Mouse (Mus musculus) midbrain, postnatal 0 days (tissue): ENCODE results near the gene Ikbip. TPM values are rescaled to one million over a fixed set of nuclear protein-coding genes. Genes with fewer than 3 reads are reported as not detected.

Experiments
- ATAC-seq: fragments of 200-750 bp; cut with Nextera tagmentation; 2 replicates; pipeline ENCODE4 v1.8.0; 2017; ENCODE audit warnings: moderate number of reproducible peaks, mild to moderate bottlenecking, moderate TSS enrichment, moderate library complexity; ENCODE audit not compliant: low FRiP score
- DNase-seq: peaks from one replicate; pipeline ENCODE4 v3.0.0-alpha.2; 2015; ENCODE audit warnings: low spot score
- H3K27ac ChIP-seq: fragments of 300-500 bp; sonication (generic); 2 replicates; pipeline ENCODE4 v1.5.1; 2014; ENCODE audit warnings: low read depth, mild to moderate bottlenecking, low read length, mixed read lengths
- H3K27me3 ChIP-seq: fragments of 300-500 bp; sonication (generic); 2 replicates; pipeline ENCODE4 v1.6.1; 2014; ENCODE audit warnings: low read length, control low read depth, mixed read lengths; ENCODE audit not compliant: insufficient read depth
- H3K36me3 ChIP-seq: fragments of 300-500 bp; sonication (generic); 2 replicates; pipeline ENCODE4 v1.6.1; 2014; ENCODE audit warnings: low read length, control low read depth, mixed read lengths; ENCODE audit not compliant: insufficient read depth
- H3K4me1 ChIP-seq: fragments of 300-500 bp; sonication (generic); 2 replicates; pipeline ENCODE4 v1.6.1; 2014; ENCODE audit warnings: mild to moderate bottlenecking, control low read depth, antibody characterized with exemption, low read length, mixed read lengths; ENCODE audit not compliant: insufficient read depth
- H3K4me2 ChIP-seq: fragments of 300-500 bp; sonication (generic); 2 replicates; pipeline ENCODE4 v1.6.1; 2014; ENCODE audit warnings: low read depth, mild to moderate bottlenecking, low read length, mixed read lengths; ENCODE audit not compliant: poor library complexity, severe bottlenecking
- H3K4me3 ChIP-seq: fragments of 300-500 bp; sonication (generic); 2 replicates; pipeline ENCODE4 v1.5.1; 2014; ENCODE audit warnings: low read depth, mild to moderate bottlenecking, low read length, moderate library complexity
- H3K9ac ChIP-seq: fragments of 300-500 bp; sonication (generic); replicated peaks from 2 replicates; pipeline ENCODE4 v1.6.1; 2014; ENCODE audit warnings: mild to moderate bottlenecking, low read length, moderate library complexity, mixed read lengths; ENCODE audit not compliant: poor library complexity, severe bottlenecking
- H3K9me3 ChIP-seq: fragments of 300-500 bp; sonication (generic); 2 replicates; pipeline ENCODE4 v1.6.1; 2016; ENCODE audit warnings: low read length, control low read depth
- CTCF ChIP-seq: IDR thresholded peaks from 2 replicates; pipeline ENCODE4 v1.5.1; 2016; ENCODE audit warnings: antibody characterized with exemption, mild to moderate bottlenecking
- WGBS: fragments of 180-500 bp; shearing (Covaris S2); extraction: QIAGEN DNeasy Blood & Tissue Kit; methylation state at CpG from one replicate; pipeline ENCODE4 v1.1.7; 2014; 5-methylcytosine and 5-hydroxymethylcytosine counted together
- polyA plus RNA-seq: library from polyadenylated mRNA; unstranded; fragments of >200 nt; fragmentation: Nextera tagmentation; extraction: Ambion mirVana; gene quantifications from 2 replicates; pipeline ENCODE4 v1.2.1, GENCODE M21; 2015
- total RNA-seq: library from RNA; depleted of rRNA; stranded (reverse); fragments of >200 nt; gene quantifications from 2 replicates; pipeline ENCODE4 v1.2.3, GENCODE M21; 2014

Gene Ikbip
- total and polyA plus RNA-seq, 2 experiments from 2014 or later, result 16.9 to 17.3 TPM

GRCm38 (mm10) chr10:91131565-91131964 is 48.8 kb downstream of the Ikbip start:
- Histone ChIP-seq H3K4me1 (no peaks in the 10 kb centered on the region), H3K4me3 (no peak overlapping the region), H3K27ac (no peak overlapping the region), H3K9me3 (no peaks in the 10 kb centered on the region), H3K36me3 (no peaks in the 10 kb centered on the region), H3K9ac (no peak overlapping the region), H3K4me2 (no peak overlapping the region), H3K27me3 (no peaks in the 10 kb centered on the region)
- DNase-seq, result no peak
- no peak for ATAC-seq
- no peak for TF ChIP-seq CTCF
- 70% methylated on average over 1 of the region's 1 CpGs for WGBS

- ATAC-seq, result no peak
- WGBS, result 90% methylated on average over 7 of the region's 7 CpGs
- Histone ChIP-seq H3K4me3 (no peak overlapping the region), H3K4me1 (no peaks in the 10 kb centered on the region), H3K27ac (no peak overlapping the region), H3K9me3 (no peaks in the 10 kb centered on the region), H3K27me3 (no peaks in the 10 kb centered on the region), H3K36me3 (no peaks in the 10 kb centered on the region), H3K4me2 (no peak overlapping the region), H3K9ac (no peak overlapping the region)
- no peak for DNase-seq
- no peak for TF ChIP-seq CTCF
Measured at GRCm38 (mm10) chr10:91135302-91135972, 52.7 kb downstream of the Ikbip start.

DNA sequence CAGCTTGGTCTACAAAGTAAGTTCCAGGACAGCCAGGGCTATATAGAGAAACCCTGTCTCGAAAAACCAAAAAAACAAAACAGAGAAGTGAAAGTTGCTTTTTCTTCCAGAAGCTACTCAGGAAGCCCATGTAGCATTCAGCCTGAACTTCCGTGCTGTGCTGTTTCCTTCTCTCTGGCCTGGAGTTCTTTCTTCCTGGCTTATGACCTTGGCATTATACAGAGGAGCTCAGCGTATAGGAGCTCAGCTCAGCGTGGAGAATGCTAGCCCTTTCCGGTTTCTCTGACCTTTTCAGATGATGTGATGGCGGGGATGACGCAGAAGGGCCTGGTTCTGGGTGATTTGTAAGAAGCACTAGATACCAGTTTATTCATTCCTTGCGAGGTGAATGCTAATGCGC is 54.7 kb downstream of the Ikbip start:
- WGBS, result 74% methylated on average over 9 of the region's 9 CpGs
- H3K36me3 ChIP-seq, result no peaks in the 10 kb centered on the region
- ATAC-seq, result no peak
- no peak for TF ChIP-seq CTCF
- no peak overlapping the region for H3K4me3 ChIP-seq
- no peak overlapping the region for H3K4me2 ChIP-seq
- H3K4me1 ChIP-seq, result no peaks in the 10 kb centered on the region
- no peaks in the 10 kb centered on the region for H3K9me3 ChIP-seq
- H3K9ac ChIP-seq, result no peak overlapping the region
- H3K27ac ChIP-seq, result no peak overlapping the region
- H3K27me3 ChIP-seq, result no peaks in the 10 kb centered on the region
- DNase-seq, result no peak

DNA sequence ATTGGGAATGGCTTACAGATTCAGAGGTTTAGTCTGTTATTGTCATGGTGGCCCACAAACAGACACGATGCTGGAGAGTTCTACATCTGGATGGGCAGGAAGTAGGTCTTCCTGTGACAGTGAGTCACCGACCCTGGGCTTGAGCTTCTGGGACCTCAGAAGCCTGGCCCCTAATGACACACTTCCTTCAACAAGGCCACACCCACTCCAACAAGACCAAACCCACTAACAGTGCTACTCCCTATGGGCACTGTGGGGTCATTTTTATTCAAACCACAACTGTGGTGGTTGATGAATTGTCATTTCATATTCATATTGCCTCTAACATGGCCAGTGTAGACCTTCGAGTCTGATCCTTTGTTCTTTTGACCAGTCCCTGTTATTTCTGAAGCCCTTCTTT is 55.6 kb downstream of the Ikbip start:
- TF ChIP-seq CTCF, result no peak
- ATAC-seq (no peak), DNase-seq (no peak)
- no peaks in the 10 kb centered on the region for H3K4me1 ChIP-seq
- 80% methylated on average over 3 of the region's 3 CpGs for WGBS
- no peaks in the 10 kb centered on the region for H3K36me3 ChIP-seq
- H3K4me3 ChIP-seq, result no peak overlapping the region
- H3K9ac ChIP-seq, result no peak overlapping the region
- H3K4me2 ChIP-seq, result no peak overlapping the region
- no peaks in the 10 kb centered on the region for H3K9me3 ChIP-seq
- no peaks in the 10 kb centered on the region for H3K27me3 ChIP-seq
- H3K27ac ChIP-seq, result no peak overlapping the region

GRCm38 (mm10) chr10:91139148-91139766 is 56.5 kb downstream of the Ikbip start:
- no peaks in the 10 kb centered on the region for H3K36me3 ChIP-seq
- 89% methylated on average over 14 of the region's 14 CpGs for WGBS

GRCm38 (mm10) chr10:91141564-91141963 is 58.8 kb downstream of the Ikbip start:
- H3K4me3 ChIP-seq, result no peak overlapping the region
- H3K4me1 ChIP-seq, result no peaks in the 10 kb centered on the region
- no peaks in the 10 kb centered on the region for H3K9me3 ChIP-seq
- WGBS, result 32% methylated on average over 2 of the region's 2 CpGs
- H3K36me3 ChIP-seq, result peaks cover 5% of the 10 kb centered on the region; the same call in 1 of the 2 replicates
- no peak overlapping the region for H3K9ac ChIP-seq
- no peak overlapping the region for H3K4me2 ChIP-seq
- TF ChIP-seq CTCF, result peak; percentile 87
- no peaks in the 10 kb centered on the region for H3K27me3 ChIP-seq
- no peak overlapping the region for H3K27ac ChIP-seq
- DNase-seq (peak; percentile 79), ATAC-seq (0 out of 2 replicates have a peak, but pooled peaks have one; percentile 41)

More at GRCm38 (mm10) chr10:91139148-91139766, 56.5 kb downstream of the Ikbip start:
- Histone ChIP-seq H3K9ac (0 out of 2 replicates have a peak overlapping the region, but pooled peaks have one; percentile 8), H3K9me3 (no peaks in the 10 kb centered on the region), H3K4me3 (no peak overlapping the region), H3K4me1 (no peaks in the 10 kb centered on the region), H3K27me3 (no peaks in the 10 kb centered on the region), H3K27ac (no peak overlapping the region), H3K4me2 (no peak overlapping the region)
- no peak for DNase-seq
- ATAC-seq, result no peak
- TF ChIP-seq CTCF, result no peak
